Mouse (Mus musculus) megakaryocyte-erythroid progenitor cell, adult 5-6 weeks (primary cell): Measurements from ENCODE around the gene Smg6. TPM values are rescaled to one million over a fixed set of nuclear protein-coding genes. Genes with fewer than 3 reads are reported as not detected.

Source experiments
- ATAC-seq: replicated peaks from 2 replicates; pipeline ENCODE4 v1.8.0; 2016; ENCODE audit warnings: mild to moderate bottlenecking, inconsistent platforms; ENCODE audit not compliant: severe bottlenecking, poor library complexity, low FRiP score, low TSS enrichment
- total RNA-seq, 2 experiments: library from RNA; stranded (forward) in 1 of 2; stranded (reverse) in 1 of 2; fragments of 200-1000, 215-1000 nt in 1 of 2; fragments of >200 nt in 1 of 2; fragmentation: Nextera tagmentation in 1 of 2; gene quantifications; 2 replicates each; pipeline ENCODE4 v1.2.3; 2014 to 2017

Smg6 gene
- total RNA-seq, 2 experiments from 2014 or later, result 41.3 to 41.6 TPM

- no peak for ATAC-seq
Measured at GRCm38 (mm10) chr11:75157901-75158300, 232.3 kb downstream of the Smg6 start.

- no peak for ATAC-seq
Measured at GRCm38 (mm10) chr11:75158432-75158831, 232.8 kb downstream of the Smg6 start.

- ATAC-seq, result no peak
Measured at GRCm38 (mm10) chr11:75159564-75159963, 233.9 kb downstream of the Smg6 start.

- no peak for ATAC-seq
Measured at GRCm38 (mm10) chr11:75160954-75161353, 235.3 kb downstream of the Smg6 start.

- ATAC-seq, result no peak
Measured at GRCm38 (mm10) chr11:75161417-75162008, 235.9 kb downstream of the Smg6 start.

- ATAC-seq, result no peak
Measured at GRCm38 (mm10) chr11:75162591-75163080, 237.0 kb downstream of the Smg6 start.

GRCm38 (mm10) chr11:75163379-75163778 is 237.8 kb downstream of the Smg6 start:
- ATAC-seq, result no peak

- no peak for ATAC-seq
Measured at GRCm38 (mm10) chr11:75164051-75164450, 238.4 kb downstream of the Smg6 start.

GRCm38 (mm10) chr11:75164750-75165149 is 239.1 kb downstream of the Smg6 start:
- no peak for ATAC-seq

- peak; percentile 38 for ATAC-seq
Measured at GRCm38 (mm10) chr11:75165441-75166192, 240.0 kb downstream of the Smg6 start.

GRCm38 (mm10) chr11:75166193-75166842 is 240.7 kb downstream of the Smg6 start:
- ATAC-seq, result no peak

GRCm38 (mm10) chr11:75166861-75167642 is 241.4 kb downstream of the Smg6 start:
- ATAC-seq, result no peak

GRCm38 (mm10) chr11:75167643-75168589 is 242.3 kb downstream of the Smg6 start:
- no peak for ATAC-seq

GRCm38 (mm10) chr11:75168590-75169361 is 243.2 kb downstream of the Smg6 start:
- ATAC-seq, result no peak; the same call in 1 of the 2 replicates

- ATAC-seq, result no peak
Measured at GRCm38 (mm10) chr11:75169405-75170080, 243.9 kb downstream of the Smg6 start, which contains the start of gene Hic1. Gene Hic1, minus strand, starts transcription at chr11:75169519.

- ATAC-seq, result peak; percentile 46
Measured at GRCm38 (mm10) chr11:75170136-75170751, 244.6 kb downstream of the Smg6 start.
